Mouse (Mus musculus) CH12.LX (cell line): Measurements from ENCODE around the gene Lrch3.

Source experiments
- CHD2 ChIP-seq: IDR thresholded peaks from 2 replicates; pipeline ENCODE4 v1.6.1; 2011; ENCODE audit warnings: low read length, improper control_type of control experiment
- CTCF ChIP-seq, 2 experiments: IDR thresholded peaks in 1 of 2; conservative IDR thresholded peaks in 1 of 2; 2 replicates each; pipeline ENCODE4 v1.5.1; 2011 to 2012; ENCODE audit warnings: low read depth in 2 of 2, low read length in 2 of 2, improper control_type of control experiment in 1 of 2, inconsistent platforms in 1 of 2, mild to moderate bottlenecking in 1 of 2, moderate library complexity in 1 of 2
- EP300 ChIP-seq: IDR thresholded peaks from 2 replicates; pipeline ENCODE4 v1.6.1; 2011; ENCODE audit warnings: low read length, improper control_type of control experiment
- ETS1 ChIP-seq: conservative IDR thresholded peaks from 2 replicates; pipeline ENCODE4 v1.6.1; 2012; ENCODE audit warnings: low read depth, mild to moderate bottlenecking, inconsistent platforms, low read length, improper control_type of control experiment, moderate library complexity
- JUND ChIP-seq: conservative IDR thresholded peaks from 2 replicates; pipeline ENCODE4 v1.6.1; 2011; ENCODE audit warnings: low read depth, low read length, improper control_type of control experiment
- POLR2A ChIP-seq: IDR thresholded peaks from 2 replicates; pipeline ENCODE4 v1.6.1; 2011; ENCODE audit warnings: low read depth, mild to moderate bottlenecking, improper control_type of control experiment, low read length
- ZC3H11A ChIP-seq: IDR thresholded peaks from 2 replicates; pipeline ENCODE4 v1.6.1; 2012; ENCODE audit warnings: low read depth, mild to moderate bottlenecking, inconsistent platforms, low read length, improper control_type of control experiment
- ZNF384 ChIP-seq: IDR thresholded peaks from 2 replicates; pipeline ENCODE4 v1.6.1; 2012; ENCODE audit warnings: low read depth, low read length, improper control_type of control experiment, inconsistent platforms

GRCm38 (mm10) chr16:32942694-32943093, 28.8 kb downstream of the Lrch3 start:
- TF ChIP-seq CHD2 (no peak), CTCF (conservative IDR thresholded peaks at IDR 0.05 in 1 of 2, IDR thresholded peaks at IDR 0.05 in 1 of 2; ENCODE audit: low read depth in 2 of 2, low read length in 2 of 2) (no peak), ZC3H11A (no peak), POLR2A (no peak), JUND (no peak), EP300 (no peak), ETS1 (no peak), ZNF384 (no peak)
